Mouse (Mus musculus) embryonic fibroblast, embryonic 13.5 days (primary cell): ENCODE data around the gene Aplp1.

Experiments
- CTCF ChIP-seq: IDR thresholded peaks from 2 replicates; pipeline ENCODE4 v1.5.1; 2011; ENCODE audit warnings: mild to moderate bottlenecking, control low read depth, low read length, moderate library complexity, borderline replicate concordance; ENCODE audit not compliant: insufficient read depth
- POLR2A ChIP-seq: IDR thresholded peaks from 2 replicates; pipeline ENCODE4 v1.6.1; 2011; ENCODE audit warnings: low read depth, mild to moderate bottlenecking, control low read depth, low read length, moderate library complexity

DNA sequence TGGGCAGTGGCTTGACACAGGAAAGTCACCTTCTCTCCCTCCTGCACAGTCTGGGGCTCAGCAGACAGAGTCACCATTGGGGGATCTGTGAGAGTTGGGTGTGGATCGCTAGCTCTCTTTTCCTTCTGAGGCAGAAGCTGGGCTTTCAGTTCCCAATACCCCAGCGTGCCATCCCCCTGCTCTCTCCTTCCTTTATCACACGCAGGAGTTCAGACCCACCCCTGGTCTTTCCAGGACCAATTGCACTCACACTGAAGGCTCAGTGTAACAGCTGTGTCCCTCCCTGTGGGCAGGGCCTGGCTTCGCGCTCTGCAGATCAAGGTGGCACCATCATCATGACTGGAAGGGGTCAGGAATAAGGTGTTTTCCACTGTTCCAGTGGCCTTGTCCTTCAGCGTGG is 8.9 kb upstream of the Aplp1 start:
- TF ChIP-seq CTCF (no peak), POLR2A (no peak)
